Mouse (Mus musculus): ENCODE results near the gene Uchl4.

- TF ChIP-seq CTCF (IDR thresholded peaks at IDR 0.05; ENCODE audit: extremely low read depth, insufficient read depth, insufficient read length, insufficient replicate concordance) (peak; percentile 29; the same call in 1 of the 2 replicates), POLR2A (IDR thresholded peaks at IDR 0.05; ENCODE audit: low read depth, low read length) (no peak)
Observed at GRCm38 (mm10) chr9:64272611-64273010, 37.6 kb downstream of the Uchl4 start.
